Mouse (Mus musculus): ENCODE results near the gene Adamts13.

Adamts13 gene

GRCm38 (mm10) chr2:26973960-26974359, 744 bp downstream of the Adamts13 start:
- peak; percentile 22 for DNase-seq (ENCODE audit: low read depth)

GRCm38 (mm10) chr2:26980361-26980760, 7.1 kb downstream of the Adamts13 start:
- no peak for DNase-seq (ENCODE audit: low read depth)

- DNase-seq (ENCODE audit: low read depth), result no peak
These were observed 11.0 kb downstream of the Adamts13 start for GRCm38 (mm10) chr2:26984179-26984578.

- no peak for DNase-seq (ENCODE audit: low read depth)
These were observed 11.4 kb downstream of the Adamts13 start for GRCm38 (mm10) chr2:26984640-26985039.

DNA sequence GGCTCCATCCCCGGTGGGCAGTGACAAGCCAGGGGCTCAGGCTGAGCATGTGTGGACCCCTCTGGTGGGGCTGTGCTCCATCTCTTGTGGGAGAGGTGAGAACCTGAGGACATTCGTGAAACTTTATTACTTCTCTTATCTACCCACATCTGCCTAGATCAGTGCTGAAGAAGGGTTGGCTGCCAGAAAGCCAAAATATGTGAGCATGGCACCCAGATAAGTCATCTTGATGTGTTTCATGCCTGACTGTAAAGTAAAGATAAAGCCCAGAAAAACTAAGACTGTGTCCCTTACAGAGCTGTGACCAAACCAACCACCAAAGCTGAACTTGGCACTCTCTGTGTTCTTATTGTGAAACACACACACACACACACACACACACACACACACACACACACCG, 20.7 kb downstream of the Adamts13 start:
- no peak for DNase-seq (ENCODE audit: low read depth)

DNA sequence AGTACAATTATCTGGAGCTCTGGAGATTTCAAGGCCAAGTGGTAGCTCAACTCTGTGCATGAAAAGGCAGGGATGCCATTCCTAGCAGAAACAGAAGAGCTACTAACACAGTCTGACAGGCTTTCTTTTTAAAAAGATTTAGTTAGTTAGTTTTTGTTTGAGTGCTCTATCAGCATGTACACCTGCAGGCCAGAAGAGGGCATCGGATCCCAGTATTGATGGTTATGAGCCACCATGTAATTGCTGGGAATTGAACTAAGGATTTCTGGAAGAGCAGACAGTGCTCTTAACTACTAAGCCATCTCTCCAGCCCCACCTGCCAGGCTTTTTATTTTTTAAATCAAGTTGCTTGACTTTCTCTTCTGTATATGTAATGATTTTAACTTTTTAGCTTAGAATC, 24.3 kb downstream of the Adamts13 start:
- no peak for DNase-seq (ENCODE audit: low read depth)

DNA sequence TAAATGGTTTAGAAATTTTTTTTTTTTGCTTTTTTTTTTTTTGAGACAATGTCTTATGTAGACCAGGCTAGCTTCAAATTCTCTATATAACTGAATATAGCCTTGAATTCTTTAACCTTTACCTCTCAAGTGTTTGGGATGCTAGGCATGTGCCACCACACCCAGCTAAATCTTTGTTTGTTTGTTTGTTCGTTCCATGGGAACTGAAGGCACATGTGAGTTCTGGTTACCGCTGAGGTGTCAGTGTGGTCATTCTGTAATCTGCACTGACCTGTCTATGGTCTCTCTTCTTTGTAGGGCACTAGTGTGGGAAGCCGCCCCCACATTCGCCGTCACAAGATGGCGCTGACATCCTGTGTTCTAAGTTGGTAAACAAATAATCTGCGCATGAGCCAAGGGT, 24.8 kb downstream of the Adamts13 start:
- DNase-seq (ENCODE audit: low read depth), result no peak

DNA sequence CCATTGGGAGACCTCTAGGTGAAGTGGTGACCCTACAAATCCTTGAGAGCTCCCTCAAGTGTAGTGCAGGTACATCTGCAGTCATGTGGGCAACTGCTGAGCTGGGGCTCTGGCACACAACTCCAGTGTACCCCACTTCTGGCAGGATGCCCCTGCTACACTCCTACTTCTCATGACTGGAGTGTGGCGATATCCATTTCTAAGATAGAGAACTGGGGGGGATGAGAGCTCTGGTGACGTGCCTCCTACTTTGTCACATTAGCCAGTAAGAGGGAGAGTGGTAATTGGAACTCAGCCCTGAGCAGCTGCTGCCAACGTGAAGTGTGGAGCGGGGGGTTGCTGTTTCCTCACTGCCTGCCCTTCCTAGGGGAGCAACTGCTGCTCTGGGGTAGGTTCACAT, 33.0 kb downstream of the Adamts13 start:
- no peak for DNase-seq (ENCODE audit: low read depth)

GRCm38 (mm10) chr2:27007701-27008100, 34.5 kb downstream of the Adamts13 start:
- DNase-seq (ENCODE audit: low read depth), result no peak

DNA sequence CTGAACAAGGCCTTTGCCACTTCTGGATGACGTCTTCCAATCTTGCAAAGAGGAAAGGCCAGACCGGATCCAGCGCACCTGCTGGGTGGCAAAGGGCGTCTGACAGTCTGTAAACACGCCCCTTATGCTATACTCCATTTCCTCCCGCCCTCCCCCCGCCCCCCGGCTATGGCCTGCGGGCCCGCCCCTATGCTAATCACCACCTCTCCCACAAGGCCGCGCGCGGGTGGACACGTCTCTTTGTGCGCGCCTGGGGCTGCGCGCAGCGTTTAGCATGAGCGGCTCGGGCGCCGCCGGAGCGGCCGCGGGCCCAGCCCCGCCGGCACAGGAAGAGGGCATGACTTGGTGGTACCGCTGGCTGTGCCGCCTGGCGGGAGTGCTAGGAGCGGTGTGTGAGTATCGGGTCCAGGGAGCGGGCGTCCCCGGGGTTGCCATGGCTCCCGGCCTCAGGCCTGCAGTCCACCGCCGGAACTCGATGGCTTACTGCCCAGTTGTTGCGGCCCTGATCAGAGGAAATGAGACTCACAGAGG, 36.6 kb downstream of the Adamts13 start, which contains the start of gene Cacfd1:
TSS of gene Cacfd1 (plus strand) at position 213 of the 531 bp plus-strand sequence.
- peak; percentile 83 for DNase-seq (ENCODE audit: low read depth)

DNA sequence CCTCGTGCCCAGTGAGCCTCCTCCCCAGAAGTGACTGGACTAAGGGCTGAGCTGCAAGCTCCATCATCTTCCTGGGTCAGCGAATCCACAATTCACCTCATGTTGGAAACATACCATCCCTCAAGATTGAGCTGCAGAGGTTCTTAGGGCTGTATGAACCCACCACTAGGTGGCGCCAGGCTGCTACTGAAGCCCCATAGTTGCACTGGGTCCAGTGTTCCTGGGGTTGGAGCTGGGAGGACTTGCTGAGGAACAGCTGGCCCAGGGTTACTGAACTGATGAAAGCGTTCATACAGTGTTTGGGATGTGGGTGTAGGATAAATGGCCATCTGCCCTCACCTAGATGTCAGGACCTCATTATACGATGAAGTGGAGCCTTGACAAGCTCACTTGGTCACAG, 44.6 kb downstream of the Adamts13 start:
- DNase-seq (ENCODE audit: low read depth), result peak; percentile 62

DNA sequence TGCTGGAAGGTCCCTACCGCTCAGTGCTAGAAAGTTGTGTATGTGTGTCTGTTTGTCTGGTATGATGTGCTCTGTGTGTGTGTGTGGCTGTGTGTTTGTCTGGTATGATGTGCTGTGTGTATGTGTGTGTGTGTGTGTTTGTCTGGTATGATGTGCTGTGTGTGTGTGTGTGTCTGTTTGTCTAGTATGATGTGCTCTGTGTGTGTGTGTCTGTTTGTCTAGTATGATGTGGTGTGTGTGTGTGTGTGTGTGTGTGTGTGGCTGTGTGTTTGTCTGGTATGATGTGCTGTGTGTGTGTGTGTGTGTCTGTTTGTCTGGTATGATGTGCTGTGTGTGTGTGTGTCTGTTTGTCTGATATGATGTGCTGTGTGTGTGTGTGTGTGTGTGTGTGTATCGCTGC, 46.3 kb downstream of the Adamts13 start:
- no peak for DNase-seq (ENCODE audit: low read depth)

GRCm38 (mm10) chr2:27021103-27021502, 47.9 kb downstream of the Adamts13 start:
- no peak for DNase-seq (ENCODE audit: low read depth)

DNA sequence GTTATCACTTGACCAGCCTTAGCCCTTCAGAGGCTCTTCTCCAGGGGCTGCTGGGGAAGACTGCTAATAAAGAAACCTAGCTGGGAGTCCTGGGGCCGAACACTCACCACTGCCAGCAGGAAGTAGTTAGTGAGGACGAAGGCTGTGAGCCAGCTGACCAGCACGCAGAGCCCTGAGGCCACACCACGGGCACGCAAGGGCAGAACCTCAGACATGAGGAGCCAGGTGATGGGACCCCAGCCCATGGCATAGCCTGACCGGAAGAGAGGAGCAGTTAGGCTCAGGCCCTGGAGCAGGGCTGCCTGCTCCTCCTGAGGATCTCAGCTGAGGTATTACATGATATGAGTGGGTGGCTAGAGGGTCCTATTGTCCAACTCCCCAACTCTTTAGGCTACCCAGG, 49.4 kb downstream of the Adamts13 start:
- no peak for DNase-seq (ENCODE audit: low read depth)

DNA sequence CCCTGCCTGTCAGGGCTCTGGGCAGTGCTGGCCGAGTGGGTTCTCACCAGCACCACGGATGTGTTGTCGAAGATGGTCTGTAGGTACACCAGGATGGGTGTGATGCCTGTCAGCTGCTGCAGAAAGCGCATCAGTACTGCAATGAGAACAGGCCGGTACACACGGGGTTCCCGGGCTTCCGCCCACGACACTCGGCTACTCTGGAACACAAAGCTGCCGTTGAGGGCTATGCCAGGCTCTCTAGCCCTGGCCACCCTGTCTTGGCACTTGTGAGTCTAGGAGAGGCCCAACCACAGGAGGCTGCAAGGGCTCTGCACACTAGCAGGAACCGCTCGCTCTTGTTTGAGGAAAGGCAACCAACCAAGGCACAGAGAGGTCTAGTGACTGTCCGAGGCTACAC, 50.9 kb downstream of the Adamts13 start:
- DNase-seq (ENCODE audit: low read depth), result no peak

- no peak for DNase-seq (ENCODE audit: low read depth)
These were observed 52.3 kb downstream of the Adamts13 start for GRCm38 (mm10) chr2:27025545-27025944.

DNA sequence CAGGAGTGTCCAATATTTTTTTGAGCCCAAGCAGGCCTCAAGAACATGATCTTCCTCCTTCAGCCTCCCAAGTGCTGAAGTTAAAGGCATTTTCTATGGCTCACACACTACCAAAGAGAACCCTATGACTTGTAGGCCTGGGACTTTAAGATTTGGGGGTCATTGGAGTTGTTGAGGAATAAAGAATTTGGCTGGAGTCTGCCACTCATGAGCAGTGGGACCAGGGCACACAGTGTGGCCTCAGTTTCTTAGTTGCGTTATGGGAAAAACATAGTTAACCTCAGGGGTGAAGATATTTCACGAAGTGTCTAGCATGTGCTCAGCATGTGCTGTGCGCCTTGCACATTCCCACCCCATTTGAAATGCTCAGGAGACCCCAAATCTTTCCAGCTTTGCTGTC, 53.1 kb downstream of the Adamts13 start:
- no peak for DNase-seq (ENCODE audit: low read depth)

DNA sequence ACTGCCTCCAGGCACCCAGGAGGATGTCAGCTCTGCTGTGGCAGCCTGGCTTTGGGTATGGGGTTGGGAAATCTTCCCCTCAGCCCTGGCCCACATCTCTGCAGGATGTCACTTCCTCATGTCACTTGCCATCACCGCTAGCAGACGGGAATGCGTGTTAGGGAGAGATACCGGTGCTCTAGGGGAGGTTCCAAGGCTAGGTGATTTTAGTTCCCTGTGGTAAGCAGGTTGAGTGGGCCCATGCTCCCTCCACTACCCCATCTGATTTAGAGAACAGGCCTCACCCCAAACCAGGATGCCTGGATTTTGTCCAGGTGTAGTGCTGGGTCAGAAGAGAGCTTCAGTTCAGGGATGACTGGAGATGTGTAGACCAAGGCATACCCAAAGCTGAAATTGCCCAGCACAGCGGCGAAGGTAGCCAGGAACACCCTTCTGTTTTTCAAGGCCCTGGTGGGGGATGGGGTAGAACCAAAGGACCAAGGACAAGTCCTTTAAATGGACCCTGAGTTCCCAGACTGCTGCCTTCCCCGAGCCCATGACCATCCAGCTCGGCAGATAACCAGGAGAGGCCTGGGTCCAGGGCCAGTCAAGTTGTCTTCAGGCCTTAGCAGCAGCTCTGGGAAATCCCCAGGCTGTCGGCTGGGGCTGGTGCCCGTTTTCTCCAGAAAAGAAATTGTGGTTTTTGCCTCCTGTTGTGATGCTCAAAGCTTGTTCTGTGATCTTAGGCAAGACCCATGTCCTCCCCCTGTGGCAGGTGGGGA, 53.8 kb downstream of the Adamts13 start:
- no peak for DNase-seq (ENCODE audit: low read depth)

DNA sequence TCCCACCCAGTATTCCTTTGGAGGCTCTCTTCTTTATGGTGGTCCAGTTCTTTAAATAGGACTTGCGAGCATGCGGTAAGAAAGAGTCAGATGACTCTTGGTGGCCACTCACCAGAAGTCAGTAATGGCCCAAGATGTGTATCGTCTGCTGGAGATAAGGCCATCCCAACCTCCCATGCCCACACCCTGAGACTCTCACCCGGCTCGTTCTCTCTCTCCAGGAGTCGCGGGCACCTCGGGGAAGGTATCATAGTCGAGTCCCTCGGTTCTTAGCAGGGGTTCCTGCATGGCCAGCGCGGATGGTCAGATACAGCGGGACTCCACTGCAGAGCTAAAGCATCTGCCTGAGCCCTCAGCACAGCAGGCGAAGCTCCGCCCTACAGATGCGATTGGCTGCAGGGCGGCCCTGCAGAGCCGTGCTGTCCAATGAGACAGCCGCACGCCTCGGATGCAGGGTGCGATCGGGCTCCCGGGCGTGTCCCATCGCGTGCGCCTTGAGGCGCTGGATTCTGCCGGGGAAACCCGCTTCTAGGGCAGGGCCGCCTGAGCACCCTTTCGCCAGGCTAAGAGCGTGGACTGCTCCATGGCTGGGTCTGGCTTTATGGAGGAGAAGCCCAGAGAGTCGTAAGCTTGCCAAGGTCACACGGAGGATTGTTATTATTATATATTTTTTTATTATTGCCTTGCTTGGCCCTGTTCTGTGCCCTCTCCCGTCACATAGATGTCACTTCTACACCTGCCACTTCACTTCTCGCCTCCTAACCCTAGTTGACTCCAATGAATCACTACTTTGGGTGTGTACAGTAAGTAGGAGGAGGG, 54.6 kb downstream of the Adamts13 start, which contains the start of gene Slc2a6:
TSS of gene Slc2a6 (minus strand) at position 381 of the 819 bp plus-strand sequence.
- DNase-seq (ENCODE audit: low read depth), result peak; percentile 66

- no peak for DNase-seq (ENCODE audit: low read depth)
These were observed 55.3 kb downstream of the Adamts13 start for GRCm38 (mm10) chr2:27028437-27029015.

GRCm38 (mm10) chr2:27032361-27032760, 59.1 kb downstream of the Adamts13 start:
- no peak for DNase-seq (ENCODE audit: low read depth)

DNA sequence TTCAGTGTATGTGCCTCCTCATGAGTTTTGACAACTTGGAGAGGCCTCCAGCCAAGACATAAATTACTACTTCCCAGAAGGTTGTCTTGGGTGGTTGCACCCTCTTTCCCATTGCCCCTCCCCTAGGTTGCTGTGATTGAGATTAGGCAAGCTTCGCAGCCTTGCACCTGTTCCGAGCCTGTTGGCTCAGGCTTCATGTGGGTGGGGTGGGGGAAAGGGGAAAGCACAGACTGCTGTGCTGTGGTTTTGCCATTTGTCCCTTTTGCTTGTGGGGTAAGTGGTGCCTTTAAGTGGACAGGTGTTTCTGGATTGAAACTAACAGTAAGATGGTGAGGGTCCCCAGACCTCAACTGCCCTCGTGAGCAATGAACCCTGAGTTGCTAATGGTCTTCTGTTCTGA, 62.8 kb downstream of the Adamts13 start:
- no peak for DNase-seq (ENCODE audit: low read depth)

- DNase-seq (ENCODE audit: low read depth), result no peak
These were observed 63.8 kb downstream of the Adamts13 start for GRCm38 (mm10) chr2:27037008-27037407.

Measured in c-Kit-positive CD71-negative TER-119-negative erythroid progenitor cells, embryonic 14.5 days (primary cell).